Mouse (Mus musculus): Measurements from ENCODE around the gene Nup188.

The Nup188 gene

GRCm38 (mm10) chr2:30355861-30356260 is 69.7 kb downstream of the Nup188 start:
- peak; percentile 70 to 75 for DNase-seq

- DNase-seq = peak in 1 of 2 experiments; percentile 56
These were observed 70.1 kb downstream of the Nup188 start for GRCm38 (mm10) chr2:30356266-30356665.

- DNase-seq = peak in 1 of 2 experiments; percentile 39
These were observed 70.7 kb downstream of the Nup188 start for GRCm38 (mm10) chr2:30356906-30357305.

GRCm38 (mm10) chr2:30357552-30358510 is 71.6 kb downstream of the Nup188 start:
- DNase-seq = peak; percentile 73 to 74

GRCm38 (mm10) chr2:30358533-30359531 is 72.6 kb downstream of the Nup188 start, which contains the start of gene Sh3glb2:
Gene Sh3glb2 (minus strand): TSS chr2:30359337.
- DNase-seq = peak; percentile 91 to 97

GRCm38 (mm10) chr2:30360626-30361025 is 74.4 kb downstream of the Nup188 start:
- DNase-seq = no peak

GRCm38 (mm10) chr2:30362865-30363264 is 76.7 kb downstream of the Nup188 start:
- DNase-seq = no peak

- DNase-seq = peak; percentile 97 to 98
These were observed 77.8 kb downstream of the Nup188 start, which contains the start of gene Miga2 for GRCm38 (mm10) chr2:30363773-30364650. Gene Miga2 (plus strand): TSS chr2:30364233.

GRCm38 (mm10) chr2:30365281-30366069 is 79.3 kb downstream of the Nup188 start:
- no peak for DNase-seq

- DNase-seq = peak in 1 of 2 experiments; percentile 58
These were observed 80.0 kb downstream of the Nup188 start for GRCm38 (mm10) chr2:30366203-30366602.

GRCm38 (mm10) chr2:30371544-30371943 is 85.3 kb downstream of the Nup188 start:
- DNase-seq = no peak

GRCm38 (mm10) chr2:30372726-30373125 is 86.5 kb downstream of the Nup188 start:
- DNase-seq = peak in 1 of 2 experiments; percentile 67

GRCm38 (mm10) chr2:30375893-30376292 is 89.7 kb downstream of the Nup188 start:
- DNase-seq = no peak

GRCm38 (mm10) chr2:30377721-30378120 is 91.5 kb downstream of the Nup188 start:
- DNase-seq = no peak

- no peak for DNase-seq
These were observed 93.1 kb downstream of the Nup188 start for GRCm38 (mm10) chr2:30379307-30379706.

GRCm38 (mm10) chr2:30380564-30381376 is 94.6 kb downstream of the Nup188 start:
- DNase-seq = no peak

GRCm38 (mm10) chr2:30381377-30381725 is 95.2 kb downstream of the Nup188 start:
- DNase-seq = no peak

- DNase-seq = no peak
These were observed 98.6 kb downstream of the Nup188 start for GRCm38 (mm10) chr2:30384814-30385213.

- DNase-seq = no peak
These were observed 99.4 kb downstream of the Nup188 start for GRCm38 (mm10) chr2:30385591-30385990.

GRCm38 (mm10) chr2:30386913-30387312 is 100.7 kb downstream of the Nup188 start:
- no peak for DNase-seq

All from cerebellum, postnatal 25 days (tissue).